Mouse (Mus musculus) ES-Bruce4 (cell line): ENCODE measurements at regions not wholly inside any gene's neighbourhood (a gene's known extent, or its start where the extent isn't known, plus 50 kb on each side); places are given as distances from the start of the nearest gene placed in this dataset.

ENCODE experiments used
- H3K27ac ChIP-seq: 2 replicates; pipeline ENCODE4 v1.5.1; 2012; ENCODE audit warnings: low read length, inconsistent platforms; ENCODE audit not compliant: insufficient read depth
- H3K27me3 ChIP-seq: 2 replicates; pipeline ENCODE4 v1.6.1; 2012; ENCODE audit warnings: mild to moderate bottlenecking, low read length, inconsistent platforms; ENCODE audit not compliant: control insufficient read depth, poor library complexity, insufficient read depth, severe bottlenecking
- H3K36me3 ChIP-seq: 2 replicates; pipeline ENCODE4 v1.6.1; 2012; ENCODE audit warnings: inconsistent platforms, mild to moderate bottlenecking, low read length, moderate library complexity; ENCODE audit not compliant: control insufficient read depth, poor library complexity, insufficient read depth, severe bottlenecking
- H3K4me1 ChIP-seq: one replicate; pipeline ENCODE4 v1.8.1; 2011; ENCODE audit warnings: low read length; ENCODE audit not compliant: control insufficient read depth, insufficient read depth
- H3K4me3 ChIP-seq: 2 replicates; pipeline ENCODE4 v1.5.1; 2011; ENCODE audit warnings: low read depth, mild to moderate bottlenecking, low read length
- H3K9ac ChIP-seq: 2 replicates; pipeline ENCODE4 v1.6.1; 2012; ENCODE audit warnings: low read depth, mild to moderate bottlenecking, inconsistent platforms; ENCODE audit not compliant: poor library complexity, severe bottlenecking
- H3K9me3 ChIP-seq: replicated peaks from 2 replicates; pipeline ENCODE4 v1.6.1; 2012; ENCODE audit warnings: mild to moderate bottlenecking, low read length, inconsistent platforms; ENCODE audit not compliant: control insufficient read depth, poor library complexity, insufficient read depth, severe bottlenecking
- CTCF ChIP-seq: IDR thresholded peaks from one replicate; pipeline ENCODE4 v1.8.1; 2011; ENCODE audit warnings: low read depth, low read length
- EP300 ChIP-seq: IDR thresholded peaks from 2 replicates; pipeline ENCODE4 v1.6.1; 2011; ENCODE audit warnings: low read depth, low read length; ENCODE audit not compliant: insufficient read depth
- POLR2A ChIP-seq: IDR thresholded peaks from one replicate; pipeline ENCODE4 v1.8.1; 2011; ENCODE audit warnings: low read length; ENCODE audit not compliant: insufficient read depth

DNA sequence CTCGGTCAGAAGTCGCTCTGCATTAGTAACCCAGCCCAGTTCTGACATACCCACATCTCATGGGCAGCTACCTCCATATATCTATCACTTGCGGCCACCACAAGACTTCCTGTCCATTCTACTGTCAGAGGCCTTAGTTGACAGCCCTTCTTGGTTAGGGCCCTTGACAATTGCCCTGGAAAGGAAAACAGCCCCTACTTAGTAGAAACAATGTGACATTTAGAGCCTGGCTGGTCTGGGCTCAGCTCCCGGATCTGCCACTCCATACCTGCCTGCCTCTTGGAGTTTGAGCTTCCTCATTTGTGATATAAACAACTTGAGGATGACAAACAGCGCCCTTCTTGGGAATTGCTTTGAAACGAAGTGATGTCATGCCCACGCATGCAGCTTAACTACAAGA lies 210.5 kb downstream of the 1500009L16Rik start:
- H3K27ac ChIP-seq: no peak overlapping the region
- no peaks in the 10 kb centered on the region for H3K9me3 ChIP-seq
- no peaks in the 10 kb centered on the region for H3K4me1 ChIP-seq
- TF ChIP-seq CTCF (no peak), EP300 (no peak), POLR2A (no peak)
- no peak overlapping the region for H3K4me3 ChIP-seq
- no peaks in the 10 kb centered on the region for H3K27me3 ChIP-seq
- no peaks in the 10 kb centered on the region for H3K36me3 ChIP-seq
- H3K9ac ChIP-seq: no peak overlapping the region

DNA sequence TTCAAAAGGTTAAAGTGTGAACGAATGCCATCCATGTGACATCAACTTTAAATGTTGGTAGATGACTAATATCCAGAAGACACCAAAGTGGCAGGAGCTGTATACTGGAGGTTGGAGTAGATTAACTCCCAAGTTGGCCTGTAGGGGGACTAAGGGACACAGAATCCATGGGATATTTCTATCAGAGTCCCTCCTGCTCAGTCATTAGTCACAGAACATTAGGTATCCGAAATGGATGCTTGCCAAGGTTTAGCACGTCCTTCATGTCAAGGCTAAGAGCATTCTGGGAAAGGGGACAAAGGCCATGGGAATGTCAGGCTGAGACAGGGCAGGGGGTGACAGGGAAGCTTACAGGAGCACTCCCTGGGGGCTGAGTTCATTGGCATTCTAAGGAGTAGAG lies 211.8 kb downstream of the 1500009L16Rik start:
- Histone ChIP-seq H3K9ac (no peak overlapping the region), H3K27me3 (no peaks in the 10 kb centered on the region), H3K36me3 (no peaks in the 10 kb centered on the region), H3K9me3 (no peaks in the 10 kb centered on the region), H3K4me1 (no peaks in the 10 kb centered on the region), H3K27ac (no peak overlapping the region), H3K4me3 (no peak overlapping the region)
- TF ChIP-seq EP300: no peak
- no peak for TF ChIP-seq POLR2A
- no peak for TF ChIP-seq CTCF

DNA sequence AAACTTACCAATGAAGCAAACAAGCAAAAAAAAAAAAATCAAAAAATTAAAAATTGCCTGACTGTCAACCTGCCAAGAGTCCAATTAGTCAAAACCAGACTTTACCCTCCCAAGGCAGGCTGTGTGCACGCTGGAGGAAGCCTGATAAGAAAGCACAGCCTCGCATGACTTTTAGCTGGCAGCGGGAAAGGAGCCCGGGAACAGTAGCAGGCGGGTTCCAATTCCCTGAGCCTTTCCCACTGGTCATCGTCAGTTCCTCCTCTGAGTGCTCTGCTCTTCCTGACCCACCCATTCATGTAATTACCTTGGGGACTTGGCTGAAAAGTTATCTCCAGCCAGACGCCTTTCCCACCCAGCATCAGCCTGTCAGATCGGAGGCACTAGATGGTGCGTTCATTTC lies 214.5 kb downstream of the 1500009L16Rik start:
- H3K9ac ChIP-seq: no peak overlapping the region

DNA sequence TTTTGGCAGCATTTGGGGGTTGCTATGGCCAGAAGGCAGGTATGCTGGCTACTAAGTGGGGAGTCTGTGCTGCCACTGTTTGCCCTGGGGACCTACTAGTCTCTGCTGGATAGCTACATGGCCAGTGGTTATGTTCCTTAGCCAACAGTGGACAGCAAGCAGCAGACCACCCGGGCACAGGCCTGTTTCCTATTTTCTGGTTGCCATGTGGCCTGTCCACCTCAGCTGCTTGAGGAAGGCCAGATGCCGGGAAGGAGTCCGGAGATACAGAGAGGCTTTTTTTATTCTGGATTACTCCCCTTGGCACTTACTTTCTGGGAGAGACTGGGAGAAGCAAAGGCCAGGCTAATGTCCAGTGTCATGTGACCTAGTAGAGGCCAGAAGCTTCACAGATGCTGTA lies 219.4 kb downstream of the 1500009L16Rik start:
- Histone ChIP-seq H3K4me3 (no peak overlapping the region), H3K9me3 (no peaks in the 10 kb centered on the region), H3K9ac (no peak overlapping the region), H3K27me3 (no peaks in the 10 kb centered on the region), H3K36me3 (no peaks in the 10 kb centered on the region), H3K4me1 (no peaks in the 10 kb centered on the region), H3K27ac (no peak overlapping the region)
- TF ChIP-seq CTCF: no peak
- no peak for TF ChIP-seq POLR2A
- TF ChIP-seq EP300: no peak

More for the DNA sequence above, 214.5 kb downstream of the 1500009L16Rik start:
- no peaks in the 10 kb centered on the region for H3K27me3 ChIP-seq
- TF ChIP-seq POLR2A: no peak
- no peak for TF ChIP-seq CTCF
- TF ChIP-seq EP300: no peak
- H3K4me3 ChIP-seq: no peak overlapping the region
- no peaks in the 10 kb centered on the region for H3K9me3 ChIP-seq
- H3K36me3 ChIP-seq: no peaks in the 10 kb centered on the region
- H3K4me1 ChIP-seq: no peaks in the 10 kb centered on the region
- no peak overlapping the region for H3K27ac ChIP-seq

DNA sequence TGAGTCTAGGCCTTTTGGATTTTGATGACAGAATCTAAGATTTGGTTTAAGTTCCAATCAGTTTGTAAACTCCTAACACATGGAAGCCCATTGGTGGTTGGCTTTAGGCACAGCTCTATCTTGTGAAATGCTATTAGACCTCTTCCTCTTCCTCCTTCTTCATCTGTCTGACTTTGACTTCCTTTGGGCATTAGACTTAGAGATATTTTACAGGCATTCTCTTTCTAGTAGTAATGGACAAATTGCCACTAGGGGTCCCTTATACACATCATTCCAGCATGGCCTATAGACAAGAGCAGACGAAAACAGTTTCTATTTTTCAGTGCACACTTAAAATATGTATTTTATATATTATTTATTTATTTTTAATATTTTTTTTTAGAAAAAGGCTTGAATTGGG lies 221.5 kb downstream of the 1500009L16Rik start:
- Histone ChIP-seq H3K4me3 (no peak overlapping the region), H3K27me3 (no peaks in the 10 kb centered on the region), H3K9me3 (no peaks in the 10 kb centered on the region), H3K9ac (no peak overlapping the region), H3K4me1 (no peaks in the 10 kb centered on the region), H3K27ac (no peak overlapping the region), H3K36me3 (no peaks in the 10 kb centered on the region)
- TF ChIP-seq CTCF (no peak), EP300 (no peak), POLR2A (no peak)

DNA sequence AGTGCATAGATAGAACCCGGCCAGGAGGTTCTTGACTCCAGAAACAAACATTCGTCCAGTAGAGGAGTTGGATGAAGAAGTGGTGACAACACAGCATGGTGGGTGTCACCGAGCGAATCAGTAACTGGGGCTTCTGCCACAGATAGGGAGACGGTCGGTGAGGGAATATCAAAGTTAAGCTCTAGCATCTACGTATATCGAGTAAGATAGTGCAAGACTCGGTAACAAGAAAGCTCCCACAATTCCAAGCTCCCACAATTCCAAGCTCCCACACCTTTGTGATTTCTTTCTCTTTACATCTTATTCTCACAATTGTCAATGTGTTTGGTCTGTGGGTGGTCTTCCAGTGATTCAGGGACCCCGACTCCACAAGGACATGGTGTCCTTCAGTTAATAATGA lies 222.2 kb downstream of the 1500009L16Rik start:
- H3K9me3 ChIP-seq: no peaks in the 10 kb centered on the region
- H3K27ac ChIP-seq: no peak overlapping the region
- TF ChIP-seq EP300: no peak
- TF ChIP-seq CTCF: no peak
- TF ChIP-seq POLR2A: no peak
- no peaks in the 10 kb centered on the region for H3K4me1 ChIP-seq
- no peaks in the 10 kb centered on the region for H3K36me3 ChIP-seq
- no peak overlapping the region for H3K4me3 ChIP-seq
- no peak overlapping the region for H3K9ac ChIP-seq
- no peaks in the 10 kb centered on the region for H3K27me3 ChIP-seq
